Mouse (Mus musculus) thymus, postnatal 14 days (tissue): Measurements from ENCODE around the gene Fam187a.

Source experiments
- DNase-seq: peaks from one replicate; pipeline ENCODE4 v3.0.0; 2021

Gene Fam187a

GRCm38 (mm10) chr11:102884616-102885219 lies at the start of gene Fam187a:
TSS of gene Fam187a (plus strand) at chr11:102885169.
- no peak for DNase-seq

GRCm38 (mm10) chr11:102835549-102835948 lies 49.4 kb upstream of the Fam187a start, which contains the start of gene Higd1b:
TSS of gene Higd1b (plus strand) at chr11:102835849.
- DNase-seq, result no peak

GRCm38 (mm10) chr11:102836146-102836545 lies 48.8 kb upstream of the Fam187a start:
- DNase-seq, result no peak

GRCm38 (mm10) chr11:102837385-102837784 lies 47.6 kb upstream of the Fam187a start:
- no peak for DNase-seq

- no peak for DNase-seq
Measured at GRCm38 (mm10) chr11:102838126-102838525, 46.8 kb upstream of the Fam187a start.

- no peak for DNase-seq
Measured at GRCm38 (mm10) chr11:102838616-102839150, 46.3 kb upstream of the Fam187a start.

- DNase-seq, result no peak
Measured at GRCm38 (mm10) chr11:102845926-102846325, 39.0 kb upstream of the Fam187a start.

- peak; percentile 62 for DNase-seq
Measured at GRCm38 (mm10) chr11:102851883-102852282, 33.1 kb upstream of the Fam187a start.

GRCm38 (mm10) chr11:102853760-102854159 lies 31.2 kb upstream of the Fam187a start:
- DNase-seq, result peak; percentile 17

GRCm38 (mm10) chr11:102855941-102856340 lies 29.0 kb upstream of the Fam187a start:
- DNase-seq, result no peak

GRCm38 (mm10) chr11:102858951-102859350 lies 26.0 kb upstream of the Fam187a start:
- no peak for DNase-seq

- DNase-seq, result no peak
Measured at GRCm38 (mm10) chr11:102859933-102860332, 25.0 kb upstream of the Fam187a start.

- peak; percentile 63 for DNase-seq
Measured at GRCm38 (mm10) chr11:102864272-102864671, 20.7 kb upstream of the Fam187a start.

GRCm38 (mm10) chr11:102874801-102875334 lies 10.1 kb upstream of the Fam187a start:
- DNase-seq, result no peak

- DNase-seq, result no peak
Measured at GRCm38 (mm10) chr11:102879558-102879957, 5.4 kb upstream of the Fam187a start.

GRCm38 (mm10) chr11:102880585-102881313 lies 4.2 kb upstream of the Fam187a start, which contains the start of the genes Eftud2 and Ccdc103:
TSS of gene Eftud2 (minus strand) at chr11:102880985.
TSS of gene Ccdc103 (plus strand) at chr11:102881204.
- peak; percentile 93 for DNase-seq

GRCm38 (mm10) chr11:102881314-102882198 lies 3.4 kb upstream of the Fam187a start:
- peak; percentile 17 for DNase-seq

- DNase-seq, result no peak
Measured at GRCm38 (mm10) chr11:102887433-102887832, 2.5 kb downstream of the Fam187a start.

GRCm38 (mm10) chr11:102888135-102888534 lies 3.2 kb downstream of the Fam187a start:
- DNase-seq, result no peak

- DNase-seq, result no peak
Measured at GRCm38 (mm10) chr11:102890096-102890495, 5.1 kb downstream of the Fam187a start.

GRCm38 (mm10) chr11:102893015-102893651 lies 8.2 kb downstream of the Fam187a start:
- peak; percentile 79 for DNase-seq

GRCm38 (mm10) chr11:102894716-102895115 lies 9.7 kb downstream of the Fam187a start:
- DNase-seq, result no peak
